Mouse (Mus musculus) erythroblast, adult 5-6 weeks (primary cell): Measurements from ENCODE around the gene Lnpep. TPM values are rescaled to one million over a fixed set of nuclear protein-coding genes. Genes with fewer than 3 reads are reported as not detected.
"Not testable (repeated sequence)": the region's sequence is repeated elsewhere in the genome, so short reads cannot be mapped to it uniquely, and the experiment has no call there.

ENCODE experiments used
- ATAC-seq: replicated peaks from 2 replicates; pipeline ENCODE4 v1.8.0; 2016; ENCODE audit warnings: moderate number of reproducible peaks, mild to moderate bottlenecking, moderate TSS enrichment, inconsistent platforms; ENCODE audit not compliant: poor library complexity, low FRiP score, severe bottlenecking
- total RNA-seq, 2 experiments: library from RNA; stranded (forward) in 1 of 2; stranded (reverse) in 1 of 2; fragments of 150-400 nt in 1 of 2; fragments of 200-764, 138-1000 nt in 1 of 2; gene quantifications; 2 replicates each; pipeline versions ENCODE4 v1.2.3 to v1.2.4; 2015 to 2017; ENCODE audit warnings: low replicate concordance in 2 of 2

Lnpep gene
- total RNA-seq, 2 experiments from 2014 or later: 21.2 to 25.4 TPM

GRCm38 (mm10) chr17:17506677-17507076 is 118.2 kb downstream of the Lnpep start:
- ATAC-seq: no peak

DNA sequence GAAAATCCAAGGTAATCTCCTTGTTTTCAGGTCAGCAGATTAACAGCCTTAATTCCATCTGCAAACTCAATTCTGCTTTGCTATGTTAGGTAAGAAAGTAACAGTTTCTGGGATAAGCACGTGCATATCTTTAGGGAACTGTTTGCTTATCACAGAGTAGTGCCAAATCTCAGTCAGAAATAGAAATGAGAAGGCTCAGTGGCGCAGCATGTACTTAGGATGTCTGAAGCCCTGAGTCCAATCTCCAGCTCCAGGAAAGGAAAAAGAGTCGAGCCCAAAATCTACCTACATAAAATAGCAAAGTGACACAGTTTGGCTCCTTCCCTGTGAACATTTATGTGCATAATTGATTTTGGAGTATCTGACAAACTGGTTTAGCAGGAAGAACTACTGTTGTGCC is 125.6 kb downstream of the Lnpep start:
- no peak for ATAC-seq

DNA sequence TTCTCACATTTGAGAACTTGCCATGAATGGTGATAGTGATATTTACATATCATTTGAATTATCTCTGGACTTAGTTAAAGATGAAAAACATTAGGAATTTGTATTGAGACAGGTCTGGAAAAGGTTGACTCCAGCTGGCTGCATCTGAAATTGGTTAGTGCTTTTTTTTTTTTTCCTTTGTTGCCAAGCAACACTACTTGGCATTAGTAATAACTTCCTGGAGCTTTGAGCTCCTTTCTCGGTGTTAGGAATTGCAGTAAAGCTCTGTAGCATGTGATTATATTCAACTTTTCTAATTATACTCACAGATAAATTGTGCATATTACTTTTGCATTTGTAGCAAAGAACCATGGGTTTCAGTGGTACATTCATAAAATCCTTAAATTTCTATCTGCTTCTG is 126.0 kb downstream of the Lnpep start:
- no peak for ATAC-seq

DNA sequence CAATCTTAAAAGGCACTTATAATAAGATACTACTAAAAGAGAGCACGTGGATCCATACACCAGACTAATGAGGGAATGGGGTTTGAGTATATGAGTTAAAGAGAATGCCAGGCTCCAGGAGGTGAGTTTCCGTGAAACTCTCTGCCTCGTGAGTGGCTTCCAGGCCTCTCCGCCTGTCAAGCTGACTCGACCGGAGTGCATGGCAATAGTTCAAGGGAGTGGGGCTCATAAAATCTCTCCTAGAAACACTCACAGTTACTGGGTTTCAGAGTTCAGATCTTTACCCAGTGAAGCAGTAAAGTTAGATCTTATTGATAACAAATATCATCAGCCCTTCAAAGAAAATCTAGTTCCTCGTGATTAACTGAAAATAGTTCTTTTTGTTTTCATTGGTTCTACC is 128.1 kb downstream of the Lnpep start:
- no peak for ATAC-seq

DNA sequence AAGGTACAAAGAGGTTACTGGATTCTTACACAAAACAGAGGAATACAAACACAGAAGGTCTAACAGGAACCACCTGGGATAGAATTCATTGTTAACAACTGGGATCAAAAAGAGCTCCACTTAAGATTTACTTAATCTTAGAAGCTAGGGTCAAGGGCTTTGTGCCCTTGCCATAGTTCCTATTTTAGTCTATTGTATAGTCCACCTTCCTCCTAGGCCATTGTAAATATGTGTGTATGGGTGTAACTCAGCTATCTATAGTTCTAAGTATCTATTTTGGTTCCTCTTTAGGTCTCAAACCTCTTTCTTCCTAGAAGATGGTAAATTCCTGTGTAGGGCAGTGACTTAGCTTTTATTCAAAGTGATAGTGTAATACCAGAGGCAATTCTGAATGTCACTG is 128.6 kb downstream of the Lnpep start:
- ATAC-seq: not testable (repeated sequence)

- ATAC-seq: no peak
Observed at GRCm38 (mm10) chr17:17492116-17492515, 132.7 kb downstream of the Lnpep start.

DNA sequence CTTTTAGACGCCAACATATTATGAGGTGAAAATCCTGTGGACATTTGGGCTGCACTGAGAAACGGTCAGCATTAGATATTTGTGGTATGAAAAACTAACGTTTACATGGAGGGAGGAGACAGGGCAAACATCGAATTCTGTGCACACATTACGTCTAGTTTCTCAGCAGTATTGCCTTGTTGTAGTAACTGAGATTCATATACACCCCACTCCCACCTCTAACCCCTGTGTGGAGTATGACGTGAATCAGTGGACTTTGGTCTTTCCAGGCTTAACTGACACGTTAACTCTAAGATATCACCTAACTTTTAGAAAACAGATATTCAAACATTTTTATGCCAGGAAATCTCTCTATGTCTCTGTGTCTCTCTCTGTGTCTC is 133.2 kb downstream of the Lnpep start:
- ATAC-seq: no peak

DNA sequence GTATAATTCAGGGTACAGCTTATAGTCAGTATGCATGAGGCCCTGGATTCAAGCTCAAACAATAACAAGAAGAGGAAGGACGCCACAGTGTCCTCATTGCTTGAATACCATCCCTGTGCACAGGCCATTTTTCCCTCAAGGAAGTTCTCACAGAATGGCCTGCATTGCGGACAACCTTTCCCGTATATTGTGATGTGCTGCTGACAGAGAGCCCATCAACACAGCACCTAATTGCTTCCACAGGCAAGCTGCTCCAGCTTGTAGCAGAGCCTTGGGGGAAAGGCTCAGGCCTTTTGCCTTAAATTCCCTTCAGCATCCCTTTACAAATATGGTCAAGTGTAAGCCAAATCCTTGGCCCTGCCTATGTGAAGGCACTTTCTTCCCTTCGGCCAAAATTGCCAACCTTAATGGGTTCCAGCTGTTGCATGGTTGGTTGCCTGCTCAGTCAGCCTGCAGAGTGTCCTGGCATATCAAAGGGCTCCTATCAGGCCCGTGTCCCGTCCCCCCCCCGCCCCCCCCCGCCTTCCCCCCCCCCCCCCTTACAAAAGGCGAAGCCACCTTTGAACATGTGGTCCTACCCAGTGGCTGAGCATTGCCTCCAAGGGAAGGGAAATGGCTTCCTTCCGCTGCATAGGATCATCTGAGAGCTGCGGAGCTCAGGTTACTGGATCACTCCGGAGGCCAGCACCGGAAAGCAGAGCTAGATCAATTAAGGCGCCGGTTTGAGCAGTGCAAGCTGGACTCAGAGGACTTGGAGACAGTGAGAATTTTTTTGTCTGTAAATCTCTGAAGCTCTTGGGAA is 133.8 kb downstream of the Lnpep start:
- ATAC-seq: no peak

DNA sequence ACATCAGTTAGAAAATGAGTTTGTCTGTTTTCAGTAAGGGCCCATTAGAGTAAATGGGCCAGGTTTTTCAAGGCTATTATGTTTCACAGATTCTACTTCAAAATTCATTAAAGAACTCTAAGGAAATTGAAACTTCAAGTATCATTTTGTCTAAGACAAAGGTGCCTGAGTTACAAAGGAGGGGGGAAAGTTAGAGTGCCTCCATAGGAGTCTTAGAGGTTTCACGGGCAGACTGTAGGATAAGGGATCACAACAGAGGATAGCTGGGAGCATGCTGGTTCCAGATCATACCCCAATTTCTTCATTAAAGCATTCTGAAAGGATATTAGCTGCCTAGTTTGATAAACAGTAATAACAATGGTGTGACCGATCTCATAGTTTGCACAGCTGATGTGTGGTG is 139.1 kb downstream of the Lnpep start:
- no peak for ATAC-seq

Other genes starting within 250 kb of the Lnpep start
- 0.42 TPM in 1 of 2 replicates, not detected in the other for gene Lix1, start 222.4 kb downstream of the Lnpep start, total RNA-seq (2015; ENCODE audit: low replicate concordance)
- not detected in 2 replicates for gene Lix1, start 222.4 kb downstream of the Lnpep start, total RNA-seq (2017; ENCODE audit: low replicate concordance)
- not detected in 2 replicates for gene Vmn2r90, start 78.7 kb upstream of the Lnpep start, total RNA-seq (2015; ENCODE audit: low replicate concordance)
- gene Vmn2r90, start 78.7 kb upstream of the Lnpep start, total RNA-seq (2017; ENCODE audit: low replicate concordance): not detected in 2 replicates
- gene Spaca6, start 202.1 kb upstream of the Lnpep start, total RNA-seq (2015; ENCODE audit: low replicate concordance): not detected in 2 replicates
- not detected in 2 replicates for gene Spaca6, start 202.1 kb upstream of the Lnpep start, total RNA-seq (2017; ENCODE audit: low replicate concordance)
- not detected in 2 replicates for gene Has1, start 230.2 kb upstream of the Lnpep start, total RNA-seq (2015; ENCODE audit: low replicate concordance)
- not detected in 2 replicates for gene Has1, start 230.2 kb upstream of the Lnpep start, total RNA-seq (2017; ENCODE audit: low replicate concordance)